Mouse (Mus musculus): ENCODE results near the gene Neo1. TPM values are rescaled to one million over a fixed set of nuclear protein-coding genes. Genes with fewer than 3 reads are reported as not detected.

The Neo1 gene
- polyA plus RNA-seq, 1 experiment from 2014 or later, result 22.9 TPM

- WGBS, result 63% methylated on average over 8 of the region's 8 CpGs
- H3K4me3 ChIP-seq, result no peak overlapping the region
- ATAC-seq (replicated peaks; ENCODE audit: insufficient number of reproducible peaks, insufficient read depth, low FRiP score, low read depth), result no peak
- H3K36me3 ChIP-seq, result no peaks in the 10 kb centered on the region
- no peak overlapping the region for H3K9ac ChIP-seq
- no peaks in the 10 kb centered on the region for H3K27me3 ChIP-seq
- H3K4me1 ChIP-seq (replicated peaks), result 0 out of 2 replicates have a peak, but pooled peaks cover 4% of the 10 kb centered on the region
- no peaks in the 10 kb centered on the region for H3K9me3 ChIP-seq (replicated peaks)
- H3K27ac ChIP-seq, result no peak overlapping the region
- H3K4me2 ChIP-seq, result peak overlapping the region; percentile 16; the same call in 1 of the 2 replicates
Observed at GRCm38 (mm10) chr9:59056281-59056680, 20.0 kb upstream of the Neo1 start.

GRCm38 (mm10) chr9:59041805-59042204, 5.6 kb upstream of the Neo1 start:
- Histone ChIP-seq H3K27me3 (no peaks in the 10 kb centered on the region), H3K4me2 (no peak overlapping the region), H3K9me3 (replicated peaks) (no peaks in the 10 kb centered on the region), H3K4me1 (replicated peaks) (peaks cover 4% of the 10 kb centered on the region; the same call in 1 of the 2 replicates), H3K4me3 (no peak overlapping the region), H3K27ac (no peak overlapping the region), H3K36me3 (no peaks in the 10 kb centered on the region), H3K9ac (no peak overlapping the region)
- no peak for ATAC-seq (replicated peaks; ENCODE audit: insufficient number of reproducible peaks, insufficient read depth, low FRiP score, low read depth)

GRCm38 (mm10) chr9:59036732-59037341, 596 bp upstream of the Neo1 start:
- ATAC-seq (replicated peaks; ENCODE audit: insufficient number of reproducible peaks, insufficient read depth, low FRiP score, low read depth), result peak; percentile 29
- Histone ChIP-seq H3K9ac (peak overlapping the region; percentile 94), H3K27ac (peak overlapping the region; percentile 99), H3K27me3 (no peaks in the 10 kb centered on the region), H3K4me3 (peak overlapping the region; percentile 95), H3K9me3 (replicated peaks) (no peaks in the 10 kb centered on the region), H3K36me3 (no peaks in the 10 kb centered on the region), H3K4me2 (peak overlapping the region; percentile 82), H3K4me1 (replicated peaks) (peaks cover 22% of the 10 kb centered on the region)
- under 1% methylated on average over 56 of the region's 56 CpGs for WGBS

- H3K9ac ChIP-seq, result peak overlapping the region; percentile 94
- ATAC-seq (replicated peaks; ENCODE audit: insufficient number of reproducible peaks, insufficient read depth, low FRiP score, low read depth), result 0 out of 2 replicates have a peak, but pooled peaks have one; percentile 23
- WGBS, result under 1% methylated on average over 60 of the region's 63 CpGs
Observed at GRCm38 (mm10) chr9:59035342-59036158, 691 bp downstream of the Neo1 start.

GRCm38 (mm10) chr9:59034836-59035235, 1.4 kb downstream of the Neo1 start:
- Histone ChIP-seq H3K27ac (no peak overlapping the region; the same call in 1 of the 2 replicates), H3K9me3 (replicated peaks) (no peaks in the 10 kb centered on the region), H3K4me2 (peak overlapping the region; percentile 82), H3K4me3 (peak overlapping the region; percentile 95), H3K9ac (no peak overlapping the region), H3K4me1 (replicated peaks) (peaks cover 22% of the 10 kb centered on the region), H3K27me3 (no peaks in the 10 kb centered on the region), H3K36me3 (no peaks in the 10 kb centered on the region)
- ATAC-seq (replicated peaks; ENCODE audit: insufficient number of reproducible peaks, insufficient read depth, low FRiP score, low read depth), result no peak
- 25% methylated on average over 5 of the region's 5 CpGs for WGBS

More at GRCm38 (mm10) chr9:59035342-59036158, 691 bp downstream of the Neo1 start:
- no peaks in the 10 kb centered on the region for H3K36me3 ChIP-seq
- H3K4me1 ChIP-seq (replicated peaks), result peaks cover 22% of the 10 kb centered on the region
- H3K4me3 ChIP-seq, result peak overlapping the region; percentile 95
- H3K4me2 ChIP-seq, result peak overlapping the region; percentile 82
- H3K27me3 ChIP-seq, result no peaks in the 10 kb centered on the region
- peak overlapping the region; percentile 99 for H3K27ac ChIP-seq
- no peaks in the 10 kb centered on the region for H3K9me3 ChIP-seq (replicated peaks)

- Histone ChIP-seq H3K36me3 (no peaks in the 10 kb centered on the region), H3K27me3 (no peaks in the 10 kb centered on the region), H3K4me2 (0 out of 2 replicates have a peak overlapping the region, but pooled peaks have one; percentile 29), H3K9me3 (replicated peaks) (no peaks in the 10 kb centered on the region), H3K4me3 (no peak overlapping the region), H3K9ac (no peak overlapping the region), H3K27ac (no peak overlapping the region), H3K4me1 (replicated peaks) (peaks cover 22% of the 10 kb centered on the region)
- ATAC-seq (replicated peaks; ENCODE audit: insufficient number of reproducible peaks, insufficient read depth, low FRiP score, low read depth), result no peak
- WGBS, result 54% methylated on average over 3 of the region's 3 CpGs
Observed at GRCm38 (mm10) chr9:59033492-59033891, 2.7 kb downstream of the Neo1 start.

GRCm38 (mm10) chr9:59024245-59024844, 11.9 kb downstream of the Neo1 start:
- no peaks in the 10 kb centered on the region for H3K27me3 ChIP-seq
- H3K4me2 ChIP-seq, result no peak overlapping the region
- H3K4me3 ChIP-seq, result no peak overlapping the region
- no peak for ATAC-seq (replicated peaks; ENCODE audit: insufficient number of reproducible peaks, insufficient read depth, low FRiP score, low read depth)
- H3K36me3 ChIP-seq, result no peaks in the 10 kb centered on the region
- WGBS, result 60% methylated on average over 4 of the region's 4 CpGs
- no peaks in the 10 kb centered on the region for H3K9me3 ChIP-seq (replicated peaks)
- no peak overlapping the region for H3K27ac ChIP-seq
- peaks cover 4% of the 10 kb centered on the region; the same call in 1 of the 2 replicates for H3K4me1 ChIP-seq (replicated peaks)
- no peak overlapping the region for H3K9ac ChIP-seq

- H3K27me3 ChIP-seq, result no peaks in the 10 kb centered on the region
- WGBS, result 71% methylated on average over 3 of the region's 3 CpGs
- no peaks in the 10 kb centered on the region for H3K9me3 ChIP-seq (replicated peaks)
- no peak for ATAC-seq (replicated peaks; ENCODE audit: insufficient number of reproducible peaks, insufficient read depth, low FRiP score, low read depth)
- H3K4me1 ChIP-seq (replicated peaks), result peaks cover 12% of the 10 kb centered on the region; the same call in 1 of the 2 replicates
- H3K36me3 ChIP-seq, result no peaks in the 10 kb centered on the region
- H3K4me2 ChIP-seq, result no peak overlapping the region
- H3K4me3 ChIP-seq, result no peak overlapping the region
- no peak overlapping the region for H3K27ac ChIP-seq
- no peak overlapping the region for H3K9ac ChIP-seq
Observed at GRCm38 (mm10) chr9:59016060-59016719, 20.1 kb downstream of the Neo1 start.

GRCm38 (mm10) chr9:59013365-59013764, 22.9 kb downstream of the Neo1 start:
- H3K4me1 ChIP-seq (replicated peaks), result peaks cover 12% of the 10 kb centered on the region; the same call in 1 of the 2 replicates
- H3K9ac ChIP-seq, result no peak overlapping the region
- H3K27ac ChIP-seq, result no peak overlapping the region
- no peak overlapping the region for H3K4me3 ChIP-seq
- ATAC-seq (replicated peaks; ENCODE audit: insufficient number of reproducible peaks, insufficient read depth, low FRiP score, low read depth), result no peak
- no peaks in the 10 kb centered on the region for H3K36me3 ChIP-seq
- no peaks in the 10 kb centered on the region for H3K27me3 ChIP-seq
- WGBS, result 9% methylated on average over 2 of the region's 2 CpGs
- H3K4me2 ChIP-seq, result no peak overlapping the region
- H3K9me3 ChIP-seq (replicated peaks), result no peaks in the 10 kb centered on the region

- Histone ChIP-seq H3K9me3 (replicated peaks) (no peaks in the 10 kb centered on the region), H3K4me2 (no peak overlapping the region), H3K27me3 (no peaks in the 10 kb centered on the region), H3K4me1 (replicated peaks) (no peaks in the 10 kb centered on the region), H3K36me3 (peaks cover 7% of the 10 kb centered on the region; the same call in 1 of the 2 replicates), H3K9ac (no peak overlapping the region), H3K4me3 (no peak overlapping the region), H3K27ac (no peak overlapping the region)
- no peak for ATAC-seq (replicated peaks; ENCODE audit: insufficient number of reproducible peaks, insufficient read depth, low FRiP score, low read depth)
- 66% methylated on average over 5 of the region's 5 CpGs for WGBS
Observed at GRCm38 (mm10) chr9:58989255-58989928, 46.8 kb downstream of the Neo1 start.
